Mouse (Mus musculus): ENCODE measurements around the gene 2310022B05Rik.

2310022B05Rik gene

DNA sequence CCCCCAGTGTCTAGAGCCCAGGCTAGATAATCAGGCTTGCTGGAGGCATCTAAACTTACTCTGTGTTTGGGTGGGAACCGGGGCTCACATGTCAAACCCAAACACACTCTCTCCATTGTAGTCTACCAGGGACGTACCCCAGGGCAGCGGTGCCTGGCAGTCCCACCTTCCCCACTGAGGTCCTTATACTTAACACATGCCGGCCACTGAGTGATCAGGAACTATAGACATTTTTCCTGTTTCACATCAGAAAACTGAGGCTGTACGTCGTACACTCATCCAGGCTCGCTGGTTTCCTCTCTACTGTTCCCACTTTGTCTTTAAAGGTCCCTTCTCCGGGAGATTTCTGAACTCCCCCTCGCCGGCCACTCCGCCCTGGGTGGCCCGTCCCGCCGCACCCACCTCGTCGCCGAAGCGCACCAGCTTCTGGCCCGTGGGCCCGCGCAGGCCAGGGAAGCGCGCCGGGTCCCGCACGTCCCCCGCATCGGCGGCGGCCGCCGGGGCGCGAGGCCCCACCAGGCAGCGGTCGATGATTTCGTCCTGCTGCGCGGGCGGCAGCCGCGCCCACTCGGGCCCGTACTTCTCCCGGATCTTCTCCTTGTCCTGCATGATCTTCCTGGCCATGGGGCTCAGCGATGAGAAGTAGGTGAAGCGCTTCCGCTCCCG lies 590 bp downstream of the 2310022B05Rik start:
- no peak for DNase-seq (ENCODE audit: low read depth in 1 of 2, low spot score in 2 of 2)

DNA sequence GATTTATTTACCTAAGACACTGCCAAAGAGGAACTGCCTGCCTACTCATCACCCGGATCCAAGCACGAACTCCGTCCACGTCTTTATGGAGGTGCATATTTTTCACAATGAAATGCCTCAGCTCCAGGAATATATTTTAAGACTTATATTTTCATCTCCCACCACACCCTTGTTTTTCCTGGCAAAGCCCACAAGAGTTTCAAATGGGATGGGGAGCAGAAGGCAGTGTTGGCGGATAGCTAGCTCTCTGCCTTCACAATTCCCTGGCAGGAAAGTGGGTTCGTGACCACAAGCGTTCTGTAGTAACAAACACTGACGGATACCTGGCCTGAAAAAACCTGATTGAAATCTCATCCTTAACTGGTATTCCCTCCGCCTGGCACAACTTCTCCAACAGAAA lies 1.4 kb downstream of the 2310022B05Rik start:
- no peak for DNase-seq (ENCODE audit: low read depth in 1 of 2, low spot score in 2 of 2)

DNA sequence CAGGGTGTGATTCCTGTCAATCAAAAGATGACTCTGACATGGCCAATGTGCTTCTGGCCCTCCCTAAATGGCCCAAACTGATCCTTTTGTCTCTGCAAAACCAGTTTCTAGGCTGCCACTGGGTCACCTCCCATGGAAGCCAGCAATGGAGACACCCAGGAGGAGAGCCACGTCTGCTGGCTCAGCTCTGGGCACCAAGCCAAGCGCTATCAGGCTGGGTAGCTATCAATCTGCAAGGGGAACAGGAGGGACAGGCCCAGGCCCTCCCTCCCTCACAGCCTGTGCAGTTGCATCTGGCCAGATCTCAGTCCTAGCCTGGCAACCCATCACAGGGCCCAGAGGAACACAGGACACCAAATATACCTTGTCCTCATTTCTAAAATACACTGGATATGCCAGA lies 4.8 kb downstream of the 2310022B05Rik start:
- DNase-seq (ENCODE audit: low read depth in 1 of 2, low spot score in 2 of 2): no peak

DNA sequence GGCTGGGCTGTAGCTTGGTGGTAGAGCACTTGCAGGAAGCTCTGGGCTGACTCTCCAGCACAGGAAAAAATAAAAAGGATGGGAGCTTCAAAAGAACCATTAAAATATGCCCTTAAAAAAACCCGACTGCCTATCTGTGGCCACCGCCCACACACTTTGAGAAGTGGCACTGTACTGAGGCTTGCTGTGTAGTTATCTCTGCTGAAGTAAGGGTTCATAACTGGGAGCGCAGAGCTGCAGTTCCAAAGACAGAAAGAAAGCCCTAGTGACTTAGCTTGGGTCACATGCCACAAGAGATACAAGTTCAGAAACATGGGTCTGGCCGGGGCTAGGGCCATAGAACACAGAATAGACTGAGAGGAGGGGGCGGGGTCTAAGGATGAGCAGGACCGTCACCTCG lies 5.2 kb downstream of the 2310022B05Rik start:
- no peak for DNase-seq (ENCODE audit: low read depth in 1 of 2, low spot score in 2 of 2)

DNA sequence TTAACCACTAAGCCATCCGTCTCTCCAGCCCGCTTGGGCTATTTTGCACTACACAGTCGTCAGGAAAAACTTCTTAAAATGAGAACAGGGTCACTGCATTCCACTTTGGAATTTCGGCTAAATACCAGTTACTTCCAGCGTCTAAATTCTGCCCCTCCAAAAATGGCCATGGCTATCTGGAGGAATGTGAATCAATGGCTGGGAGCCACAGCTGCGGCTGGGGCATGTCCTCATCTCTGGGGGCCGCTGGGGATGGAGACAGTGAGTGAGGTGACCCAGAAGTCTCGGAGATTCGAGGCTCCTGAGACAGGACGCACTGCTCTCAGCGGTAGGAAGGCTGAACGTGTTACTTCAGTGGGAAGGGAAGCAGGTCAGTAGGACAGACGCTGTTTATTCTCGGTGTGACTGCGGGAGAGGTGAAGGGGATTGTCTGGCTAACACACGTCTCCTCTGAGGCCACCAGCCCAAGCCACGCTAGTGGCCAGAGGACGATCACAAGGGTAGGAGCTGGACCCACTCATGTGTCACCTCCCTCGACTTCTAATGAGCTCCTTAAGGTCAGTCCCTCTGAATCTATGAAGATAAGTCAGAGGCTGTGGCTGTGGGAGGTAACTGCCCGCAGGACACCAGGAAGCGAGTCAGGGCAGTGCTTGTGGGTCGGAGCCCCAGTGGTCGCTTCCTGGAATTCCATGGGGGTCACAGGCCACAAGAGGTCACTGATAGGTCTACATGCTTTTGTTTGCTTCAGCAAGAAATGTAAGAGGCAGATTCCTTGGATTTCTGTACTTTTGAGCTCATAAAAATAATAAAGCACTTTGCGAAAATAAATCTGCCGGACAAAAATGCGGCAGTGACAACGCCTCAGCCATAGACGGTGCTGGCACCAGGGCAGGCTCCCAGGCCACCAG lies 9.3 kb downstream of the 2310022B05Rik start:
- no peak for DNase-seq (ENCODE audit: low read depth in 1 of 2, low spot score in 2 of 2)

DNA sequence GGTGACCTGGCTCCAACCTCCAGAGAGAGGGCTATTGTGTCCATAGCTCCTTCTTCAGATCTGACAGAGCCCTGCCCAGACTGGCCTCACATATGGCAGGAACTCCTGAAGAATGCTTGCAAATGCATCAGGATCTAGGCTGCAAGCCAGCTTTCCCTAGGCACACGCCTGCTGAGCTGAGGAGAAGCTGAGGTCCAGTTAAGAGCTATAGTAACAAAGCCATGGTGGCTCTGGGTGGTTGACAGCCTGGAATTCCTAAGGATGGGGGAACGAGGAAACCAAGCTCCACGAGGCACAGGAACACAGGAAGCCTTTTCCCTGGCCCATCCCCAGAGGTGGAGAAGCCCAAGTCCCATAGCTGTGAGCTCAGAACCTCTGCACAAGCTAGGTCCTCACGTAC lies 10.6 kb downstream of the 2310022B05Rik start:
- no peak for DNase-seq (ENCODE audit: low read depth in 1 of 2, low spot score in 2 of 2)

DNA sequence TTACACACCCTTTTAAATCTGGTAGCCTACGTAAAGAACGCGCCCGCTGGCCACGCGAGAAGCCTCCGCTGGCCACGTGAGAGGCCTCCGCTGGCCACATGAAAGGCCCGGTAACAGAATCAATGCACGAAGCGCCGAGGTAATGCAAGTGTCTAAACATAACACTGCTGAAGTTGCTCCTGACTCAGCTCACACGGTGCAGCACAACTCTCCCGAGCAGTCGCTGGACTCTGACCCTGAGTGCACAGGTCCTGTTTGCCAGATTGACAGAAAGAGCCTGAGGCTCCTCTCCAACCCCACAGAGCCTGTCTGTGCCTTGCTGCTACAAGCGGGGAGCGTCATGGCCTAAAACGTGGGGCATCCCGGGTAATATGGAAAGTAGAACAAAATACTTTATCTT lies 11.4 kb downstream of the 2310022B05Rik start:
- DNase-seq (ENCODE audit: low read depth in 1 of 2, low spot score in 2 of 2): no peak

DNA sequence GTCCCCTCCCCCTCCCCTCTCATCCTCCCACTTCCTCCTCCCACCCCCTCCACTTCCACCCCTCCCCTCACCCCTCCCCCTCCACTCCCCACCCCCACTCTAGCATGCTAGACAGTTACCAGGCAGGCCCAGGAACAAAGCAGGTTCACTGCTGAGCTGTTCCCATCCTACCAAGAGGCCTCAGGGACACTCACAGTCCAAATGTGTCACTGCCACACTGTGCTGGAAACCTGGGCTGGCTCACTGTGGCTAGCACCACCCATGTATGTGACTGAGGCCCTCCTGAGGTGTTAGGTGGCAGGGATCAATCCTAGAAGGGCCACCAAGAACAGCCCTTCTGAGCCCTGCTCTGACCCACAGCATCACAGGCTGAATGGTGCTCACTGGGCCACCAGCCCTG lies 14.9 kb downstream of the 2310022B05Rik start:
- DNase-seq (ENCODE audit: low read depth in 1 of 2, low spot score in 2 of 2): no peak

DNA sequence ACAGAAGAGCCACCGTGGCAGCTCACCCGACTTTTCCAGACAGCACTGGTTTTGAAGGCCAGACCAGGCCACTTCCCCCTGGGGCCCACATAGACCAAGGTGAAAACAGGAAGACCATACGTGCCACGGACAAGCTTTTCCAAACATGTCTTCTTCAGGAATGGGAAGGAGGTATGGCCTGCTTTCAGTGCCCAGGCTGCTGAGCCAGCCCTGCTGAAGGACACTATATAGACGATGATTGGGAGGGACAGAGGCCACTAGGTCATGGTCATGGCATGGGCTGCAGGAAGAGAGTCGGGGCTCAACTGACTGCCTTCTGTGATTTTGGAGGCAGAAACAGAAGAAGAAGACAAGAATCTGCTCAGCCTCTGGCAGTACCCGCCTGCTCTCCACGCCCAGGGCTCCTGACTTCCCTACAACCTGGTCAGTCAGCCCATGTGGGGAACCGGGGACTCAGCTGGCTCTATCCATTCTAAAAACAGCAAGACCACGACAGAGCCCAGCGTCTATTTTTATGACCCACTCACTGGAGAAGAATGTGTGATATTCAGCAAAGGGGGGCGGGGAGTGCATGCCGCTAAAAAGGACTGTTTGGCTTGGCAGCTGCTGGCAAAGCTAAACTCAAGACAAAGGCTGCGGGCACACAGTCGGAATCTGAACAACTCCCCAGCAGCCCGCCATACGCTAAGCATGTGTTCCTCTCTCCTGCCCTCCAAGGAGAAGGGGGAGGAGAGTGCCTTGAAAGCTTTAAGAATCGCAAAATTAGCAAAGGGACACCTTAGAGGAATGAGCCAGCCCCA lies 19.4 kb downstream of the 2310022B05Rik start:
- DNase-seq (ENCODE audit: low read depth in 1 of 2, low spot score in 2 of 2): no peak

DNA sequence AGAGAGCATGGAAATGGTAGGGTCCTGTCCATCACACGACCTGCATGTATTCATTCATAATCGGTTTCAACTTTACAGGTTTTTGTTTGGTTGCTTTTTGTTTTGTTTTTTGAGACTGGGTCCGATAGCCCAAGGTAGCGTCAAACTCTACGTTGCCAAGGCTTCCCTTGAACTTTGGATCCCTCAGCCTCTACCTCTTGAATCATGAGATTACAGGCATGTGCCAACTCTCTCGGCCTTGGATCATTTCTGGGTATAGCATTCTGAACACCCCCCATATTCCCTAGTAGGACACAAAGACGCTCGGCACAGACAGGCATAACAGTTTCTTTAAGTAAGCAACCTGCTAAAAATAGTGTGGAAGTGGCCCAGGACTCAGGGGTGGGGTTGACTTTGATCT lies 21.6 kb downstream of the 2310022B05Rik start:
- no peak for DNase-seq (ENCODE audit: low read depth in 1 of 2, low spot score in 2 of 2)

DNA sequence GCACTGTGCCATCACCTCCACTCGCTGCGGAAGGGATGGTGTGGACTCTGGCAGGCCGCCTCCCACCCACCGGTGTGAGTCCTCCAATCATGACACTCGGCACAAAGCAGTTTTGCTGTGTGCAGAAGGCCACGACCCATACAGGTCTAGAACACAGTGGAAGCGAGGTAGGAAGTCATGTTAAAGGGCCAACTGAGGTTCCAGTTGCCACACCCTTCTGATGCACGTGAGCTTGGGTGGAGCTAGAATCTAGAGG lies 28.0 kb downstream of the 2310022B05Rik start:
- no peak for DNase-seq (ENCODE audit: low read depth in 1 of 2, low spot score in 2 of 2)

DNA sequence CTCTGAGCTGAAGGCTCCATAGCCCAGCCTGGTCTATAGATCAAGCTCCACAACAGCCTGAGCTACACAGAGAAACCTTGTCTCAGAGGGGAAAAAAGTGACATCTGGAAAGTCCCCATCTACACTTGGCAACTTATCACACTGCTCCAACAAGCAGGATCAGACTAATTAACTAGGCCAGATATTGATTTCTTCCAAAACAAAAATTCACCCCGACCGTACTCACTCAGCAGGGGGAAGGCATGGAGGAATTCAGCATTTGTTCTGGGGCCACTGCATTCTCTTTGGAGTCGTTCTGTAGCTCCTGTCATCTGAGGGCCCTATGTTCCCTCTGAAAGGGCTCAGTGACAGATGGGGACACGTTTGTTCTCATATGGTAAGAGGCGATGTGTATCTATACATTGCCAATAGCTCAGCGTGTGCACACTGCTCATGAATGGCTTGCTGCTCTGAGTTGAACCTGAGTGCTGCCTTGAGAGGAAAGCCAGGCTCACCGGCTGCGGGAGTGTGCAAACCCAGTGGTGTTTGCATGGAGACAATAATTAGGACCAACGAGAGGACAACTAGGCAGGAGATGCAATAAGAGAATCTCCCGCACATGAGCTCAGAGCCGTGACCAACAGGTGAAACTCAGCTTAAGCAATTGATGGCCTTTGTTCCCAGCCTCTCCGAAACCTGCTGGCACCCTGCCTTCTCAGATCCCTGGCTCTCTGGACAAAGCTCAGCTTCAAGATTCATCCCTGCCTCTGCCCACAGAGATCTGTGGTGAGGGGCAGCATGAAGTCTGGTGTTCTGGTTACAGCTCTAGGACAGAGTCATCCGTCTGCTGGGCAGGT lies 28.5 kb downstream of the 2310022B05Rik start:
- no peak for DNase-seq (ENCODE audit: low read depth in 1 of 2, low spot score in 2 of 2)

DNA sequence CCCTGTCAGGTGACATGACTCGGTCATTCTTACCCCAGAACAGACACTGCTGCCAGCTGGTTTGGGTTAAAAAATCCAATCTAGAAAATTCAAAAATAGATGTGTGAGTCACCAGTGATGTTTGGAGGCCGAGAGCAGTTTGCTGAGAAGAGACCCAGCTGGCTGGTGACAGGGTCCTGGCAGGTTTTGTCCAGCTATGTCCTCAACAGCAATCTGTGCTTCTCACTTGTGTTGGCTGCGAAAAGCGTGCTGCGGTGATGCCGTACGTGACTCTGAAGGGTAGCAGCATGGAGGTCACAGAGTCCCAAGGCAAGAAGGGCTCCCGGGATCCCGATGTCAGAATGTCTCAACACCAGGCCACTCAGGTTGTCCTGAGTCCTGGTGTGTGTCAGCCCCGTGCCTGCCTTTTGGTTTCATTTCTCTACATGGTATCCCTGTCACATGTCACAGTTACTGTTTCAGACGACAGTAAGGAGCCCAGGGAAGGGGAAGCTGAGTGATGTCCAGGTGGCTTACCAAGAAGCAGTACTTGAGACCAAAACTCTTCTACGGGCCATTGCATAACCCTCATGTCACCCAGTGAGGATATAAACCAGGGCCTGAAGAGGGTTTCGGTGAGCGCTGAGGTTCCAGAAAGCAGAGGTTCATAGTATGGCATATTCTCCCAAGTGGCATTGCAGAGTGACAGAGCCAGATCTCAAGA lies 30.0 kb downstream of the 2310022B05Rik start:
- no peak for DNase-seq (ENCODE audit: low read depth in 1 of 2, low spot score in 2 of 2)

DNA sequence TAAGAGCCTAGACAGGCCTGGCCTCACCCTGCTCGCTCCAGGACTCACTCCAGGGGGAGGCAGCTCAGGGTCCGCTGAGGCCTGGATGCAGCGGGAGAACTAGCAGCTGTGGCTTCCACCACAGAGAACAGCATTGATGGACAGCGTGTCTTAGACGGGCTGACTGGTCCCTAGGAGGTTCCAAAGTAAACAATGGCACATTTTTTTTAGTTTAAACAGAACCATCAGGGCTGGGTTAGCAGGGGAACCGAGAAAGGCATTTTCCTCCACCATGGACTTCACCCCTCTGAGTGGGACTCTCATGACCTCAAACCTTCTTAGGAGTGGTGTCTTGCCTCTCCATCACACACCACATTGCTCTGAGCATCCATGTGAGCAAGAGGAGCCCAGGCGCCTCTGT lies 31.2 kb downstream of the 2310022B05Rik start:
- no peak for DNase-seq (ENCODE audit: low read depth in 1 of 2, low spot score in 2 of 2)

DNA sequence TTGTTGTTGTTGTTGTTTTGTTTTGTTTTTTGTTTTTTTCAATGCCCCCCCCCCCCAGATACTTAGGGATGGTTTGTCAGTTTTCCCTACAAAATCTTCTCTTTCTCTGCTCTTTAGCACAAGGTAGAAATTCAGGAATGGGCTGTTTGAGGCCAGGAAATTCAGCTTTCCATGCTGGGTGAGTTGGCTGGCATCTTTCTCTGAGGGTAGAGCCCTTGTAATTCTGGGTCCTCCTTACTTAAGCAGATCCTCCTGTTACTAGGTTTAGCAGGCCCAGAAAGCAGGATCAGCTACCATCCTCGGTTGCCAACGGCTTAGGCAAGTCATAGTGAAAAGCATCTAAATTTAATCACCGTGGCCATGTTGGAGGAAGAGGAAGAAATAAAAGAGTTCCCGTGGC lies 32.3 kb downstream of the 2310022B05Rik start:
- DNase-seq (ENCODE audit: low read depth in 1 of 2, low spot score in 2 of 2): no peak

DNA sequence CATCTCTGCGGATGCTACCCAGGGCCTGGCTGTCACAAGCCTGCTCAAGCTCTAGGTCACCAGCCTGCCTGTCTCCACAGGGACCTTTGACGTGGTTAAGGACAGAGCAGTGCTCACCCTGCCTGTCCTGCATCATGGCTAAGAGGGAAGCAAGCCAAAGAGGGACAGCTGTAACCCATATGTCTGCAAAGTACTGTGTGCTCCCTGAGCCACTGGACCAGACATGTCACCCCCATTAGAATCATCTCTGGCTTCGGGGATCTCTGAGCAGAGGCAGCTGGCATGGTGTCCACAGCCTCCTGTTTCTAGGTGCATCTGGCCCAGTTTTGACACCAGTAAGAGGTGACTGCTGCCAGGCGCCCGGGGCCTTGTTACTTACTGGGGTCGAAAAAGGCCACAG lies 32.7 kb downstream of the 2310022B05Rik start:
- DNase-seq (ENCODE audit: low read depth in 1 of 2, low spot score in 2 of 2): no peak

DNA sequence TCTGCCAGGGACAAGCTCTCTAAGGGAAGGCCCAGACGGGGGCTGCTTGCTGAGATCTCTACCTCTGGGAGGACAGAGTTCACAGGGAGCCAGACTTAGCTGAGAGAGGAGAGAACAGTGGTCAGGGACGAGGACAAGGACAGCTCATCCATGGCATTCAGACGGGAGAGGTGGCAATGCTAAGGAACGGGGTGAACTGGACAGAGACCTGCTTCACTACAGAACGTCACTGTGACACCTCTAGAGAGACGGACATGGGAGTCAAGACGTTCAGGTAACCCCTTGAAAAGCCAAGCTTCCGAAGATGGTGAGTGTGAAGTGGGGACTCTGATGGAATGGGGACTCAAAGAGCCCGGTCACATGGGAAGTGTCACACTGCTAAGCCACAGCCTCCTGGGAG lies 36.9 kb downstream of the 2310022B05Rik start:
- no peak for DNase-seq (ENCODE audit: low read depth in 1 of 2, low spot score in 2 of 2)

DNA sequence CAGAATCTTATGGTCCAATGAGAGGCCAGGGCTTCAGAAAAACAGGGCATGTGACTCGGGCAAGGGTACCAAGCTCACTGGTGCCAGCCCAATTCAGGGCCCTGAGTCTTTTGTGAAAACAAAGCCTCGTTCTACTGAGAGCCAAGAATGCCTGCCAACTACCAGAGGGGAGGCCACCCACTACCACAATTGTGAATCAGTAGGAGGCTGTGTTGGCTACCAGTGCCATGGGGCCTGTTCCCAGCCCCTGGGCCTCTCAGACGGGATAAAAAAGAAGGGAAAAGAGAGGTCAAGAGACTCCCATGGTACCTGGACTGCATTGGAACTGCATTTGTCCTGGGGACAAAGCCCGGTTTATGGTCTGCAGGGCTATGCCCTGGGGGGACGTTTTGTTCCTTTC lies 41.9 kb downstream of the 2310022B05Rik start:
- DNase-seq (ENCODE audit: low read depth in 1 of 2, low spot score in 2 of 2): no peak

DNA sequence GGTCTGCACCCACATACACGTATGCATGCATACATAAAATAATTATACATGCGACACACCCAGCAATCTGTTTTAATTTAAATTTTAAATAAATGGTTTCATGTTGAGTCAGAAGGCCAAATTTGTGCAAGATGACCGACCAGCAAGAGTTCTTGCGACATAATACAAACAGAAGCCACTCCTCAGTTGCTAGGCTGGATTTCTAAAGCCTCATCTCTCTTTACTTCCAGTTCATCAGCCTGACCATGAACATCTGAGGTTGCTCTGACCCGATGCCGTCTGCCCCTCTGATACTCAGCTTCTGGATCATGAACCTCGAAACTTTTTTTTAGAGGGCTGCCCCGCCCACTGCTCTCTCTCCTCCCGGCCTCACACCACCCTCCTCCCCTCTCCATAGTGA lies 44.9 kb downstream of the 2310022B05Rik start:
- no peak for DNase-seq (ENCODE audit: low read depth in 1 of 2, low spot score in 2 of 2)

DNA sequence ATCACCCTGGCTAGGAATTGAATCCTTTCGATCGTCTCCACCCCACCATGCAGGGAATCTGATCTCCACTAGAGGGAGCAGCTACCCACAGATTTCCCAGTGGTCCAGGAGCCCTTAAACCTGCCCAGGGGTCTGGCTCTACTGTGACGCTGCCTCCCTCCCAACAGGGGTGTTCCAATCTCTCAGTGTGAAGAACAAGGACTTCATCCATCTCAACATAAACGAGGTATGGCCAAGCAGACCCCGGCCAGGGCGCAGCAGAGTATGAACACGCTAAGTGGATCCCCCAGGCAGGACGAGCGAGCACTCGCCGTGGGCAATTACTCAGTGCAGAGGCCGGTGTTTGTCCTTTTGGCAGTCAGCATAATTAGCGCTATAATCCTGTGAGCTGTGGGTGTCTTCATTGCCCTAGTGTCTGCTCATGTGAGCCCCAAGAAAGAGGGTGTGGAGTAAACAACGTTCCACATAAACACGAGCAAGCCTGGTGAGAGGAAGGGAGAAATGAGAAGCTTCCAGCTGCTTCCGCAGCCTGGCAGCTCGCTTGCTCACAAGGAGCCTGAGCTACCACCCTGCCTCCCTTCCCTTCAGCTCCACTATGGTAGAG lies 45.8 kb downstream of the 2310022B05Rik start:
- DNase-seq (ENCODE audit: low read depth in 1 of 2, low spot score in 2 of 2): peak; percentile 32 to 34
